Mouse (Mus musculus) kidney, postnatal 0 days (tissue): ENCODE measurements around the gene 4930507D05Rik. TPM values are rescaled to one million over a fixed set of nuclear protein-coding genes. Genes with fewer than 3 reads are reported as not detected.
A peak's percentile ranks its signal among the peaks of the same experiment; 100 is the strongest.

Source experiments
- ATAC-seq: fragments of 200-750 bp; cut with Nextera tagmentation; replicated peaks from 2 replicates; pipeline ENCODE4 v1.8.0; 2017; ENCODE audit warnings: low read depth, moderate number of reproducible peaks, moderate TSS enrichment, moderate library complexity; ENCODE audit not compliant: low FRiP score
- DNase-seq: peaks from one replicate; pipeline ENCODE4 v3.0.0-alpha.2; 2016; ENCODE audit warnings: low spot score
- H3K27ac ChIP-seq: fragments of 300-500 bp; sonication (generic); 2 replicates; pipeline ENCODE4 v1.5.1; 2014; ENCODE audit warnings: mild to moderate bottlenecking
- H3K27me3 ChIP-seq: fragments of 300-500 bp; sonication (generic); 2 replicates; pipeline ENCODE4 v1.6.1; 2014; ENCODE audit warnings: low read length, mixed read lengths; ENCODE audit not compliant: insufficient read depth
- H3K36me3 ChIP-seq: fragments of 300-500 bp; sonication (generic); 2 replicates; pipeline ENCODE4 v1.6.1; 2014; ENCODE audit warnings: low read length, mixed read lengths; ENCODE audit not compliant: insufficient read depth
- H3K4me1 ChIP-seq: fragments of 300-500 bp; sonication (generic); replicated peaks from 2 replicates; pipeline ENCODE4 v1.6.1; 2014; ENCODE audit warnings: antibody characterized with exemption, low read length, mixed read lengths; ENCODE audit not compliant: insufficient read depth
- H3K4me2 ChIP-seq: fragments of 300-500 bp; sonication (generic); 2 replicates; pipeline ENCODE4 v1.6.1; 2014; ENCODE audit warnings: mild to moderate bottlenecking, low read length, moderate library complexity, mixed read lengths
- H3K4me3 ChIP-seq: fragments of 300-500 bp; sonication (generic); replicated peaks from 2 replicates; pipeline ENCODE4 v1.5.1; 2014; ENCODE audit warnings: low read depth, low read length
- H3K9ac ChIP-seq: fragments of 300-500 bp; sonication (generic); 2 replicates; pipeline ENCODE4 v1.6.1; 2014; ENCODE audit warnings: low read depth, low read length
- H3K9me3 ChIP-seq: fragments of 300-500 bp; sonication (generic); replicated peaks from 2 replicates; pipeline ENCODE4 v1.6.1; 2016; ENCODE audit warnings: low read length, inconsistent platforms, mixed read lengths
- CTCF ChIP-seq: IDR thresholded peaks from 2 replicates; pipeline ENCODE4 v1.5.1; 2016; ENCODE audit warnings: antibody characterized with exemption, low read depth, mild to moderate bottlenecking, moderate library complexity
- WGBS: fragments of 180-500 bp; shearing (Covaris S2); extraction: QIAGEN DNeasy Blood & Tissue Kit; methylation state at CpG from one replicate; pipeline ENCODE4 v1.1.7; 2014; 5-methylcytosine and 5-hydroxymethylcytosine counted together
- polyA plus RNA-seq: library from polyadenylated mRNA; unstranded; fragments of >200 nt; fragmentation: Nextera tagmentation; extraction: Ambion mirVana; gene quantifications from 2 replicates; pipeline ENCODE4 v1.2.1, GENCODE M21; 2015

Gene 4930507D05Rik
- polyA plus RNA-seq, result 0.45 and 0.53 TPM in 2 replicates

DNA sequence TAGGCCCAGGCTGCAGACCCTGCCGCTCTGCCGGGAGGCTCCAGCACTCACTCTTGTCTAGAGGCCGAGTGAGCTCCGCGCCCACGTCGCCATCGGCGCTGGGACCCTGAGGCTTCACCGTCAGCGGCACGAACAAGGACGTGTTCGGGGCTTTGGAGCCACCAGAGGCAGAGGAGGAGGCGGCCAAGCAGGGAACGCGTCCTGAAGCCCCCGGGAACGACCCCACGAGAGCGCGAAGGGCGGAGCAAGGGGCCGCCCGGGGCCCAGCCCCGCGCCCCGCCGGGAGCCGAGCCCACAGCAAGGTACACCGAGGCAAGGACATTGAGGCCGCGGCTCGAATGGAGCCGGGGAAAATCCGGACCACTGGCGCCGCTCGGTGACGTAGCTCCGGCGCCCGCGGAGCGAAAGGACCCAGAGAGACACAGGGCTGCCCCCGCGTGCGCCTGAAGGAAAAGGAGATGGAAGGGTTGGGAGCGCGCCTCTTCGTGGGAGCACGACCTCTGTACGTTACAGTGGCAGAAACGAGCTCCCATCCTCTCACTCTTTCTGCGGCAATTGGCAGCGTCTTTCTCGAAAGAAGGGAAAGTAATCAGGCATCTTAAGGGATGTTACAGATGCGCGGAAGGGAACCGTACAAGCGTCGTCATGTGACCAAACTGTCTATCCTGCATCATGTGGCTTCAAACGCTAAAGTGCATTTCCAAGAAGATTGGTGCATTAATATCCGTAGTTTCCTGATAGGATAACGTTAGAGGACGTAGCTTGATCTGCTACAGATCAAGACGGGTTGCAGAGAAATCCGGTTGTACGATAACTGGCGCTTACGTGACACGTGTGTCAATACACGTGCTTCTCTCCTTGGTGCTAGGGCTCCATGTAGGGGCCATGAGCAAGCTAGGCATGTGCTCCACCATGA is at the start of gene 4930507D05Rik, which contains the start of gene Supv3l1:
TSS of gene 4930507D05Rik (plus strand) at position 126 of the 916 bp plus-strand sequence.
TSS of gene Supv3l1 (minus strand) at position 375 of the 916 bp plus-strand sequence.
- Histone ChIP-seq H3K27me3 (no peaks in the 10 kb centered on the region), H3K9ac (peak within 1 kb of the TSS; percentile 94), H3K4me1 (peaks cover 13% of the 10 kb centered on the region), H3K36me3 (peaks cover 24% of the 10 kb centered on the region), H3K4me3 (peak within 1 kb of the TSS; percentile 92), H3K27ac (peak within 1 kb of the TSS; percentile 89), H3K9me3 (no peaks in the 10 kb centered on the region), H3K4me2 (peak within 1 kb of the TSS; percentile 74)
- DNase-seq, result peak; percentile 96
- WGBS, result under 1% methylated on average over 73 of the region's 73 CpGs
- TF ChIP-seq CTCF, result no peak
- peak; percentile 92 for ATAC-seq

DNA sequence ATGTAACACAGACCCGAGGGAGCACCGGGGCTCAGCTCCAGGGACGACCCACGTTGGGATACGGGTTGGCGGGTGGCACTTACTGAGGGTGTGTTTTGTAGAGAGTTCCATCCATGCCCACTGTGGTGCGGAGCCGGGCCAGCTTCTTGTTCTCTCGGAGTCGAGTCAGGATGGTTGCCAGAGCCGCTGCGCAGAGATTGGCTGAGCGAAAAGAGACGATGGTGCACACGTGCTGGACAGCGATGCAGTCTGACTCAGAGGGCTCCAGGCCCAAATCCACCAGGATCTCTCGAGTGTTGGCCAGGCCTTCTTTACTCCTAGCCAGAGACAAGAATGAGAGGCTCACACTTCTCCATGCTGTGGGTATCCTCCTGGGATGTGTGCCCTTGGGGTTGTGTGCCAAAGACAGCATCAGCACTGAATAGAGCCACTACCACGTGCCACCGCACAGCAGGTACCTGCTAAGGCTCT is 47.6 kb upstream of the 4930507D05Rik start:
- no peak overlapping the region for H3K27ac ChIP-seq
- WGBS, result 74% methylated on average over 19 of the region's 19 CpGs
- H3K27me3 ChIP-seq, result no peaks in the 10 kb centered on the region
- H3K4me3 ChIP-seq, result no peak overlapping the region
- H3K9ac ChIP-seq, result no peak overlapping the region
- no peak for TF ChIP-seq CTCF
- no peak overlapping the region for H3K4me2 ChIP-seq
- no peak for ATAC-seq
- no peaks in the 10 kb centered on the region for H3K9me3 ChIP-seq
- no peak for DNase-seq
- no peaks in the 10 kb centered on the region for H3K4me1 ChIP-seq
- no peaks in the 10 kb centered on the region for H3K36me3 ChIP-seq

DNA sequence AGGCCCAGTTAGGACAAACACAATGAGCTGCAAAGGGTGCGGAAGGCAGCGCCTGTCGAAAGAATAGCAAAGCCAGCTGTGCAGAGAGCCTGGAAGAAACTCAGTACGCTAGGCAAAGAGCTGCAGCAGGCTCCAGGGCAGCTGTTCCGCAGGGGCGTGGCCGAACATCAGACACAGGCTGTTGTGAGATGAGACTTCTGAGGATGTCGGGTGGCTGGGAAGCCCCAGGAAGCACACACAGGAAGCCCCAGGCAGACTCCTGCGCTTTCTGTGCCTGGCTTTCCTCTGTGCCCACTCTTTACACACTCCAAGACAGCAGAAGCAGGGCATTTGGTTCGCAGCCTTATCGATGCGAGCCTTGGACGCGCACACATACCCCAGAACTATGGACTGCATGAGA is 44.4 kb upstream of the 4930507D05Rik start:
- no peaks in the 10 kb centered on the region for H3K36me3 ChIP-seq
- WGBS, result 32% methylated on average over 14 of the region's 14 CpGs
- H3K27ac ChIP-seq, result no peak overlapping the region
- H3K27me3 ChIP-seq, result no peaks in the 10 kb centered on the region
- no peak for TF ChIP-seq CTCF
- H3K9me3 ChIP-seq, result no peaks in the 10 kb centered on the region
- ATAC-seq (no peak), DNase-seq (peak; percentile 76)
- H3K4me1 ChIP-seq, result no peaks in the 10 kb centered on the region
- H3K4me3 ChIP-seq, result no peak overlapping the region
- H3K9ac ChIP-seq, result no peak overlapping the region
- peak overlapping the region; percentile 28; the same call in 1 of the 2 replicates for H3K4me2 ChIP-seq

DNA sequence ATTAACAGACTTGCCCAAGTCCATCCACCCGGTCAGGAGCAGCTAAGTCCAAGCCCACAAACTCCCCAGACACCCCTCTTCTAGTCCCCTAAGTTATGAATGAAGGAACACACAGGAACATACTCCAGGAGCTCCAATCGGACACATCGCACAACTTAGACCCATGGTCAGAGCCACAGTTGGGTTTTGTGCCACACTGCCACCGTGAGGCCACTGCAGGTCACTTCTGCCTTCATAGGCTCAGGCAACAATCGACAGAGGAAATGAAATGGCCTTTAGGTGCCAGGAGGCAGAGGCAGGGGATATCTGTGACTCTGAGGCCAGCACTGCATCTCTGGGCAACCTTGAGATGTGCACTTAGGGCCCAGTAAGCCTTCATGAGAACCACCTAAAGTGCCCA is 38.3 kb upstream of the 4930507D05Rik start:
- H3K9ac ChIP-seq, result no peak overlapping the region
- H3K27ac ChIP-seq, result no peak overlapping the region
- H3K36me3 ChIP-seq, result no peaks in the 10 kb centered on the region
- WGBS, result 6% methylated on average over 5 of the region's 5 CpGs
- peak; percentile 92 for TF ChIP-seq CTCF
- H3K4me2 ChIP-seq, result no peak overlapping the region
- H3K9me3 ChIP-seq, result no peaks in the 10 kb centered on the region
- DNase-seq, result peak; percentile 78
- H3K27me3 ChIP-seq, result no peaks in the 10 kb centered on the region
- ATAC-seq, result 0 out of 2 replicates have a peak, but pooled peaks have one; percentile 30
- no peaks in the 10 kb centered on the region; the same call in 1 of the 2 replicates for H3K4me1 ChIP-seq
- no peak overlapping the region for H3K4me3 ChIP-seq

DNA sequence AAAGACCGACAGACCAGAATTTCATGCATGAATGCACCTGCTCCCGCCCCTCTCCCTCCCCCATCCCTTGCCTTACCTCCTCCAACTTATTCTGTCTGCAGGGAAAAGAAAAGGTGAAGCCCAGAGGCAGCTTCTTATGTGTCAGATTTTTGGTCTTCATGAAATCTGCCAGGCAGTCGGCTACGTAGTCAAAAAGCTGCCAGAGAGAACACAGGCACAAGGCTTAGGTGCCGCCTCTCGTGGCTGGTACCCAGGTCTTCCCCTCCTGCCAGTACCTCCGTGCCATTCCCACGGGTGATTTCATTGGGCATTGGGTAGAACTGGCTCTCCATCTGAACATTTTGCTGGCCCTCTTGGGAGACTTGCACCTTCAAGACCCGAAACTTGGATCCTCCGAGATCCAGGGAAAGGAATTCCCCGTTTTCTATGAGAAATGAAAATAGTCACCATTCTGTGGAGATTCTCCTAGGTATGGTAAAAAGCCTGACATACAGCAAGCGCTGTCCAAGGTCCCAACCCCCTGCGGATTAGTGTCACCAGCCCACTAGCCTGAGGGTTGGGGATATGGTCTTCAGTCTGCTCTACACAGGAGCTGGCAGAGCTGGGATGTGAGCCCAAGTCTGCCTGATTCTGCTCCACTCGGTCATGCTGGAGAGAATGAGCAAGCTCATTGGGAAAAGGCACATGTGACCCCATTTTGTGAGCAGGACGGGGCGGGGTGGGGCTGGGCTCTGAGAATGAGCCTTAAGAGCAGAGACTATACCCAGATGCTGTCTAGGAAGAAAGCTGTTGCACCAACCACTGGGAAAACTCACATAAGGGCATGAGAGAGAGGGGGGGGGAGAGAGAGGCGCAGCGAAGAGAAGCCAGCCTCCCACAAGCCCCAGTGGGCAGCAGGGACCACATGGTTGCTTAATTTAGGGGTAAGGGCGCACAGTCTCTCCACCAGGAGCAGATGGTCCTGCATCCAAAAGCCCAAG is 37.6 kb upstream of the 4930507D05Rik start:
- Histone ChIP-seq H3K4me1 (no peaks in the 10 kb centered on the region; the same call in 1 of the 2 replicates), H3K27me3 (no peaks in the 10 kb centered on the region), H3K9ac (no peak overlapping the region), H3K27ac (no peak overlapping the region), H3K4me3 (no peak overlapping the region), H3K9me3 (no peaks in the 10 kb centered on the region), H3K36me3 (no peaks in the 10 kb centered on the region), H3K4me2 (no peak overlapping the region)
- TF ChIP-seq CTCF, result no peak
- DNase-seq, result no peak
- WGBS, result 69% methylated on average over 19 of the region's 19 CpGs
- ATAC-seq, result no peak
